Mouse (Mus musculus): Measurements from ENCODE around the gene Chd9.
"Not testable (repeated sequence)": the region's sequence is repeated elsewhere in the genome, so short reads cannot be mapped to it uniquely, and the experiment has no call there.

Gene Chd9

DNA sequence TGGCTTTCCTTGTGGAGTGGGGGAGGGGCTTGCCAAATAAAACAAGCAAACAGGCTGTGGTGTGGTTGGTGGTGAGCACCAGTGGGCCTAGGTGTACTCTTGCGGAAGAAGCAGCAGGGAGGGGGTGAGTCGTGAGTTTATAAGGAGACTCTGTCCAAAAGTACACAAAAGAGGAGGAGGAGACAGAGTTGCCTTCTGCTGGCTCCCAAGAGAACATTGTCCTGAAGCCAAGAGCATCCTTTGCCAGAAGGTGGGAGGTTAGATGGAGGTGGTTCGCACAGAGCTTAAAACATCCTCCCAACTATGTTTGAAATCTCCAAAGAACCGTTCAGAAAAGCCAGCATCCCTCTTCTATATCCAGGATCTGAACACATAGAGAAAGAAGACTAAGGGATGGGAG lies 40.2 kb downstream of the Chd9 start:
- in situ Hi-C loops (cut with MboI; ENCODE audit: unreplicated experiment in 2 of 2): no loop called here

DNA sequence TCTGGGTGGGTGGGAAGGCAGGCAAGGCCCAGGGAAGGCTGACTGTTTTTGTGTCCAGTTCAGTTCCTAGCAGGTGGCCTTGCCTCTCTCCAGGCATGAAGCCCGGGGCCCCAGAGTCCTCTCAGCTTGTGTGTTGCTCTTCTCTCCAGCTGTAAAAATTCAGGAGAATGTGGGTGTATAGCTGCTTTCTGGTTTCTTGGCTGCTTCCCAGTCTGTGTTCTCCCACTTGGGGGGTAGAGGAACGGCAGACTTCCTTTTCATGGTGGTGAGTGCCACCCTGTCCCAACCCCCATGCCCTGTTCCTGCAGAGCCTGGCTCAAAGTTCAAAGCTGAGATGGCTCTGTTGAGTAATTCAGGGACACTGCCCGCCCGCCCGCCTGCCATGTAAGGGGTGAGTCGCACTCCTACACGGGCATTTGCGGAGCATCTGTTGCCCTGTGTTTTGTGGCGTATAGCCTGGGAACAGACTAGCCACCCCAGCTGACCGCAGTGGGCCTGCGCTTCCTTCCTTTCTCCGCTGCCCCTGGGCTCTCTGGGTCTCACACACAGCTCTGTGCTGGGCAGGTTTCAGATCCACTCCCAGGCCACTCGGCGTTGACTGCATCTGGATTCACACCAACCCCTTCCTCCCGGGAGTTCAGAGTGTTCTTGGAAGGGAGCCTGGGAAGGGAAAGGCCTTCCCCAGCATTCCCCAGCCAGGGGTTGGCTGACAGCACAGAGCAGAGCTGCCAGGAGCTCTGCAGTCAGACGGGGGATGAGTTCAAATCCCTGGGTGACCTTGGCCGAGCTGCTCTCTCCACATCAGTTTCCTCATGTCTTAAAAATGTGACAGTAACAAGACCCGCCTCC lies 41.1 kb downstream of the Chd9 start:
- in situ Hi-C loops (cut with MboI; ENCODE audit: unreplicated experiment in 2 of 2): no loop called here

DNA sequence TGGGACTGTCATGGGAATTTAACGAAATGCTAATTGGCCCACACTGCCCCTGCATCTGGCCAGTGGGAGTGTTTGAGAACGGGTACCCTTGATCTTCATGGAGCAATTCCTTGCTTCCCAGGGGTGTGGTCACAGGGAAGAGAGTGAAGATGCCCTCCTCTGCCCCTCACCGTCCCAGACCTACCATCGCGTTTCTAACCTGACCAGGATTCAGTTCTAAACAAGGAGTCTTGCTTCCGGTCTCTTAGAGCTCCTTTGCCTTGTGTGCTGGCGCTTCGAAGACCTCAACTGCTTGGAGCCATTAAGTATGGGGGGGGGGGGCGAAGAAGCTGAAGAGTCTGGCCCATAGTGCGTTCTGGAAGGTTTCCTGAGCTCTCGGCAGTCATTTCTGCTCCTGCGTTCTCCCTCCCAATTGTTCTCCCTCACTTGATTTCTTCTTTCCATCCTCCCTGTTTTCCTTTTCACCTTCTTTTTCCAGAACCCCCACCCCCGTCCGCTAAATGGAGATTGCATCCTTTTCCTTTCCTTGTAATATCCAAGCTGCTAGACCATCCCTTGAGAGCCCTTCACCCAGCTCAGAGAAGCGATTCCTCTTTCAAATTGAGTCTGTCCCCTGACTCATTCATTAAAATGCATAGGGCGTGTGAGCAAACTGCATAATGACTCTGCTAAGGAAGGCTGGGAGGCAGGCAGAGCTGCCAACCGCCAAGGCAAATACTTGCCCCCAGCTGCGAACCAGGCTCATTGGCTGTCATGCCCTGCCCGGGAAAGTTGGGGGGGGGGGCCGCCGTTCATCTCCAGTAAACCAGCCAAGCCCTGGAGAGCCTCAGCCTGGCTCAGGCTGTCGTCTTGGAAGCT lies 42.0 kb downstream of the Chd9 start:
- in situ Hi-C loops (cut with MboI; ENCODE audit: unreplicated experiment in 2 of 2): no loop called here

DNA sequence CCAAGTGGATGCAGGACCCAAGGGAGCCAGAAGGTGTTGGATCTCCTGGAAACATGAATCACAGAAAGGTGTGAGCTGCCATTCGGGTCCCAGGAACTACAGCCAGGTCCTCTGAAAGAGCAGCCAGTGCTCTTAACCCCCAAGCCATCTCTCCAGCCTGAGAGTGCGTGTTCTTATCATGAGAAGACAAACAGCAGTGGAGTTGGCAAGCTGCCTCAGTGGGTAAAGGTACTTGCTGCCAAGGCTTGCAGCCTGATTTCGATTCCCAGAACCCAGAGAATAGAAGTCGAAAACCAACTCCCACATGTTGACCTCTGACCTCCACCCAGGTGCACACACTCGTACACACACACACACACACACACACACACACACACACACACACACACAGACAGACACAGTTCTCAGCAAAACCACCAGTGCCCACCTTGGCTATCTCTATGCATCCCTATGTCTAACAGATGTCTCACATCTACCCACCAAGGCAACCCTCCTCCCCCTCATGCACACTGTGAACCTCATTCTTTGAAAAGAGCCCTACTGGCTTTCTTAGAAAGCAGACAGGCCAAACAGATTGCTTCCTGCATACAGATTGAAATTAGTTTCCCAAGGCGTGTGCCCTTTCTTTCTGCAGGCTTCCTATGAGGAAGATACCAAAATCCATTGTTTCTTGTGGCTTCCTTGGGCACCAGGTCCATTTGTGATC lies 43.4 kb downstream of the Chd9 start:
- in situ Hi-C loops (cut with MboI; ENCODE audit: unreplicated experiment in 2 of 2): no loop called here

DNA sequence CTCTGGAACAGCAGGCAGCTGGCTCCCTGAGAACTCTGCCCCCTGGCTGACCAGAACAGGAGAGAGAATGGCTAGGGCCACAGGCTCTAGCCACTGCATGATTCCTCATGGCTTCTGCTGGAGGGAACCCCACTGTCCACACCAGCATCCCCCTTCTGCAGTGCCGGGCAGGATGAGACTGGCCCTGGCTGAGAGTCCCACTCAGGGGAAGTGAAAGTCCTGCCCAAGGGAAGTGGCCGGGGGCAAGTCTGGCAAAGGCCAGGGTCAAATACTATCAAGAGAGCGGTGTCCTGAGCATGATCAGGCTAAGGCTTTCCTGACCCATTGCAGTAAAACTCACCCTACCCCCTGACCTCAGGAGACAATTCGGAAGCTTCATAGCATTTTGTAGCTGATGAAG lies 44.9 kb downstream of the Chd9 start:
- in situ Hi-C loops (cut with MboI; ENCODE audit: unreplicated experiment in 2 of 2): no loop called here

DNA sequence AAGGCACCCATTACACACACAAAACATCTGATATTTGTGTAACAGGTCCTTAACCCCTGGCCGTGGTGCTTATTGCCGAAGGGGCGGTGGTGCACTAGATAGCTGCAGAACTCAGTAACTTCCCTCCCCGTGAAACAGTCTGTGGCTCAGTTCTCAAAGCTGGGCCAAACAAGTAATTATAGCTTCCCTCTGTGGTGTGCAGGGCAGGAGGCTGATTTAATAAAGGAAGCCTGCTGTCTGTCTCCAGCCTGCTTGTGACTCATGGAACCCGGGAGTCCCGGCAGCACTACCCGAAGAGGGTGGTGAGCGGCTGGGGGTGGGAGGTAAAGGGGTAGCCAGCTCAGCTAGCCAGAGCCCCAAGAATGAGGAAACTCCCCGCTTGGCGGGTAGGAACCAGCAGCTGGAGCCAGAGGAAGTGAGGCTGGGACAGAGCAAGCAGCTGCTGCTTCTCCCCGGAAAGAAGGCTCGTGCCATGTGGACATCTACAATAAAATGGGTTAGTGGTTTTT lies 48.1 kb downstream of the Chd9 start:
- in situ Hi-C loops (cut with MboI; ENCODE audit: unreplicated experiment in 2 of 2): no loop called here

DNA sequence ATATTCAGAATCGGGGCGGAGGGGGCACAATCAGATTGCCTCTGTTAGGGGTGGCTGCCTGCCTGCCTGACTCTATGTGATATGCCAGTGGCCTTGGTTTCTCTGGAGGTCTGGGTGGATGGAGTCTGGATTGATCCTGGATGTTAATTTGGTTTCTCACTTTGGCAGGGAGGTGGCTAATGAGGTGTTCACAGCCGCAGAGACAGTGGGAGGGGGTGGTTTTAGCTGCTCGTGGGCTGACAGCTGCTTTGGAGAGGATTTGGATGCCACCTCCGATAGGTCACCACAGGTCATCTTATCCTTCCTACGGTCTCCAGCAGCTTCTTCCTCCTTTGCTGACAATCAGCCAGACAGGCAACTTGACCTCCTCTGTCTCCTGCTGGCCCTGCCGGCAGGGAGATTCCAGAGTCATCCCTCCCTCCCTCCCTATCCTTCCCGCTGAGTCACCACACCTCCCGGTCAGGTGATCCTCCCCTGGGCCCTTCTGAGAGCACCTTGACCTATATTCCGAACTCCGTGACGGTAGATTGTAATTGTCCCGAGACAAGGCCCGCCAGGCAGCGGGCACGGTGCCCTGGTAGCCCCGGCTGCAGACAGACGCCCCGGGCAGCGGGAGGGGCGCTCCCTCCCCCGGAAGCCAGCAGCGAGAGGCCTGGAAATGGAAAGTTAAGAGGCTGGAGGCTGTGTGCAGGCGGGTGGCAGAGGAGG lies 48.7 kb downstream of the Chd9 start:
- in situ Hi-C loops (cut with MboI; ENCODE audit: unreplicated experiment in 2 of 2): no loop called here

DNA sequence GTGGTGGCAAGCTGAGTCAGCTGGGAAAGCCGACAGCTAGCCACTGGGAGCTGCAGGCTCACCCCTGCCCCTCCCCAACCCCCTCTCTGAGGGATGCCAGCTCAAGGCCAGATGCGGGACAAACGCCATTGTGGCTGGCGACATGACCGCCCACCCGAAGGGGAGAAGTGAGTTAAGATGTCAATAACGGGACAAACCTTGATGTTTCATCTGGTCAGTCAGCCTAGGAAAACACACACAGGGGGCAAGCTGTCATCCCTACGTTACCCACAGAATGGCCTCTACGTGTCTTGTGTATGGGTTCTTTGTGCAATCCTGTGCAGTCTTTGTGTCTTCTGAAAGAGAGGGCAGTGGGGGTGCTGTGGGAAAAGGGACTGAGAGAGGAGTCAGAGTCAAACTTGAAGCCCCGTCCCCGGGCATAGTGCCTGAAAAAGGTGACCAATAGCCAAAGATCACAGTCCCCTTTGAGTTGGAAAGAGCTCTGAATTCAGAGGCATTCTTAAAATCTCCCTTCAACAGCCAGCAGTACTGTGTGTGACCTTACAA lies 49.4 kb downstream of the Chd9 start:
- in situ Hi-C loops (cut with MboI; ENCODE audit: unreplicated experiment in 2 of 2): no loop called here

DNA sequence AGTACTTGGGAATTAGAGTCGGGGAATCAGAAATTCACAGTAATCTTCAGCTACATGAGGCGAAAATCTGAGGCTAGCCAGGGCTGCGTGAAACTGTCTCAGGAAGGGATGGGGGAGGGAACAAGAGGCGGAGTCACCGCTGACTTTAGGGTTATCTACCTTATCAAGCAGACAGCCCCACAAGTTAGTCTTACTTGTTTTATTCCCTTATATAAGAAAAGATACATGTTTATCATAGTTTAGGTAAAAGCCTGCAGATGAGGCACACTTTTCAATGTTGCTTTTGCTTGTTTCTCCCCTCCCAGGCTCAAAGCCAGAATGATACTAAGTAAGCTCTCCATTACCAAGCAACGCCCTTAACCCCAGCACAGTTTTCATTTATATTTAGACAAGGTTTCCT lies 50.4 kb downstream of the Chd9 start:
- in situ Hi-C loops (cut with MboI; ENCODE audit: unreplicated experiment in 2 of 2): no loop called here

DNA sequence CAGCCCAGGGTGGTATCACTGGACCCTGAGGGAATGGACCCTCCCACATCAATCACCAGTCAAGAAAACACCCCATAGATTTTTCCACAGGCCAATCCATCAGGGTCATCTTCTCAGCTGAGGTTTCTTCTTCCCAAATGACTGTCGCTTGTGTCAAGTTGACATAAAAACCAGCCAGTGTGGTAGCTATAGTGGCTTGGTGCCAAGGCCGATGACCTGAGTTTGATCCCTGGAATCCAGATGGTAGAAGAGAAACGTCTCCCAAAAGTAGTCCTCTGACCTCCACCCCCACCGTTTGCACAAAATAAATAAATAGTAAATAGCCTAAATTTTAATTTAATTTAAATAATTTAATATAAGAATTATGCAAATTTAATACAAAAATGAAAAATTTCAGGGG lies 51.9 kb downstream of the Chd9 start:
- in situ Hi-C loops (cut with MboI; ENCODE audit: unreplicated experiment in 2 of 2): loop anchor here (5.0 kb wide), 2 partner anchors 33 to 48 kb away; no protein-coding TSS in a partner anchor

DNA sequence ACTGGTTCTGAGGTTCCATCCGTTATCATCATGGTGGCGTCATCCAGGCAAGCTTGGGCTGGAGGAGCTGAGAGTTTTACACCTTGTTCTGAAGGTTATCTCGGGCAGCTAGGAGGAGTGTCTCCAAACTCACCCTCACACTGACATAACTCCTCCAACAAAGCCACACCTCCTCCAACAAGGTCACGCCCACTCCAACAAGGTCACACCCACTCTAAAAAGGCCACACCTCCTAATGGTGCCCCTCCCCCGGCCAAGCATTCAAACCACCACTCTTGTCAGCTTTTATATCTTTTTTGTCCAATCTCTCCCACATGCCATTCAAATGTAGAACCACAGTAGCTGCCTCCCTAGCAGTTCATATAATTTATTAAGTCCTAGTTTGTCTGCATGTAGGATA lies 53.0 kb downstream of the Chd9 start:
- in situ Hi-C loops (cut with MboI; ENCODE audit: unreplicated experiment in 2 of 2): loop anchor here (5.0 kb wide), 2 partner anchors 34 to 49 kb away; no protein-coding TSS in a partner anchor

DNA sequence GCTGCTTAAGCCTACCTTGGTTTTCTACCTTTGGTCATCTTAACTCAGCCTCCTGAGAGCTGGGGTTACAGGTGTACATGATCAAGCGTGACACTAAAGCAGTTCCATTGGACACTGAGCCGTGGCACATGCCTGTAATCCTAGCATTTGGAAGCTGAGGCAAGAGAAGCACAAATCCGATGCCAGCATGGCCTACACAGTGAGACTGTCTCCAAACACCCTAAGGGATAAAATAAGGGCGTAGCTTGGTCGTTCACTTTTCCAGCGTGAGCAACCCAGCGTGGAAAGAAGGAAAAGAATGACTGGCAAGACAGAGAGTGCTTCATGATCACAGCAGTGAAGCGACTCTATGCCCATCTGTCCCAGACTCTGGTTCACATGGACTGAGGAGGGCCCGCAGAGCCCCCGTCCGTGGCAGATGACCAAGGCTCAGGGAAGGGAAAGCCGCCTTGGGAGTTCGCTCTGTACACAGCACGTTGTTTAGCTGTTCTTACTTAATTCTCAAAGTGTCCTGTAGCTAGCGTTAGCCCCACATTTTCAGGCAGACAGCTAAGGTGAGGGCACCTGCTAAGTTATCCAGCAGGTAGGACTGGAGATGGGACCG lies 54.0 kb downstream of the Chd9 start:
- in situ Hi-C loops (cut with MboI; ENCODE audit: unreplicated experiment in 2 of 2): loop anchor here (5.0 kb wide), 2 partner anchors 35 to 50 kb away; no protein-coding TSS in a partner anchor

DNA sequence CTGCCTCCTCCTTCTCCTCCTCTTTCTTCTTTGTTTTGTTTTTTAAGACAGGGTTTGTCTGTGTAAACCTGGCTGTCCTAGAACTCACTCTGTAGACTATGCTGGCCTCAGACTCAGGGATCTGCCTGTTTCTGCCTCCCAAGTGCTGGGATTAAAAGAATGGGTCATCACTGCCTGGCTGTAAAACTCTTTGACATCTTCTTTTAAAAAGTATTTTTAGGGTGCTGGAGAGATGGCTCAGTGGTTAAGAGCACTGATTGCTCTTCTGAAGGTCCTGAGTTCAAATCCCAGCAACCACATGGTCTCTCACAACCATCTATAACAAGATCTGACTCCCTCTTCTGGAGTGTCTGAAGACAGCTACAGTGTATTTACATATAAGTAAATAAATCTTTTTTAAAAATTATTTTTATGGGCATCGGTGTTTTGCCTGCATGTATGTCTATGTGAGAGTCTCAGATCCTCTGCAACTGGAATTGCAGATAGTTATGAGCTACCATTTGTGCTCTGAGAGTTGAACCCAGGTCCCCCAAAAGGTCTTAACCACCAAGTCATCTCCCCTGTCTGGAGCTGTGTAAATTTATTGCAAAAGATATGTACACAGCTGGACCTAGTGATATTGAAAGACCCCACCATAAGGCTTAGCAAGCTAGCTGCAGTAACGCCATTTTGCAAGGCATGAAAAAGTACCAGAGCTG lies 57.7 kb downstream of the Chd9 start:
- in situ Hi-C loops (cut with MboI; ENCODE audit: unreplicated experiment in 2 of 2): no loop called here

DNA sequence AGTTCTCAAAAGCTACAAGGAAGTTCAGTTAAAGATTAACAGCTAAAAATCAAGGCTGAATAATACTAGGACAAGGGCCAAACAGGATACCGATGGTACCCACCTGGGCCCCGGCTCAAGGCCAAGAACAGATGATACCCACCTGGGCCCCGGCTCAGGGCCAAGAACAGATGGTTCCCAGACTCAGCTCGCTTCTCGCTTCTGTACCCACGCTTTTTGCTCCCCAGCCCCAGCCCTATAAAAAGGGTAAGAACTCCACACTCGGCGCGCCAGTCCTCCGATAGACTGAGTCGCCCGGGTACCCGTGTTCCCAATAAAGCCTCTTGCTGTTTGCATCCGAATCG lies 58.2 kb downstream of the Chd9 start:
- in situ Hi-C loops (cut with MboI; ENCODE audit: unreplicated experiment in 2 of 2): not testable (repeated sequence)

DNA sequence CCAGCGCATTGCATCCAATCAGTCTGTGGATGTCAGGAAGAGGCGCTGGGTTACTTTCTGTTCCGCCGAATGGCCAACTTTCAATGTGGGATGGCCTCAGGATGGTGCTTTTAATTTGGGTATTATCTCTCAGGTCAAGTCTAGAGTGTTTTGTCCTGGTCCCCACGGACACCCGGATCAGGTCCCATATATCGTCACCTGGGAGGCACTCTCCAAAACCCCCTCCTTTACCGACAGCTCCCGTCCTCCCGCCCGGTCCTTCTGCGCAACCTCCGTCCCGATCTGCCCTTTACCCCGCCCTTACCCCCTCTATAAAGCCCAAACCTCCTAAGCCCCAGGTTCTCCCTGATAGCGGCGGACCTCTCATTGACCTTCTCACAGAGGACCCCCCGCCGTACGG lies 59.2 kb downstream of the Chd9 start:
- in situ Hi-C loops (cut with MboI; ENCODE audit: unreplicated experiment in 2 of 2): not testable (repeated sequence)

DNA sequence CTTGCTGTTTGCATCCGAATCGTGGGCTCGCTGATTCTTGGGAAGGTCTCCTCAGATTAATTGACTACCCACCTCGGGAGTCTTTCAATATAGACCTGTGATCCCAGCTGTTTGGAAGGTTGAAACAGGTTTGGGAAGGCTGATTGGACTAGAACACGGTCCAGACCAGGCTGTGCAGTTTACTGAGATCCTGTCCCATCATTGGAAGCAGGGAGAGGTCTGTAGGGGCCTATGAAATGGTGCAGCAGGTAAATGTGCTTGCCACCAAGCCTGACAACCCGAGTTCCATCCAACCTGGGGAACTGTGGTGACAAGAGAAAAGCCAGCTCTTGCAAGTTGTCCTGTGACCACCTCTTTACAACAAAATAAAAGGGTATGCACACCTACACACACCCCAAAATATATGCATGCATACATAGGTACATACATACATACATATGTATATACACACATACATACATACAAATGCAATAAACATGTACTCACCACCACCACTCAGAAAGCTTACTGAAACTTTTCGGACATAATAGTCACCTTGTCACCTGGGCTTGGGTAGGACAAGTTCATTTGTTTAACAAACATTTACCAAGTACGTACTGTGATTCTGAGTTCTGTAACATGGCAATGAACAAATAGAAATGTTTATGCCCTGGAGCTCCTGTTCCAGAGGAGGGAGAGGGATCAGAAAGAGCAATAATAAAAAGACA lies 63.9 kb downstream of the Chd9 start:
- in situ Hi-C loops (cut with MboI; ENCODE audit: unreplicated experiment in 2 of 2): no loop called here

DNA sequence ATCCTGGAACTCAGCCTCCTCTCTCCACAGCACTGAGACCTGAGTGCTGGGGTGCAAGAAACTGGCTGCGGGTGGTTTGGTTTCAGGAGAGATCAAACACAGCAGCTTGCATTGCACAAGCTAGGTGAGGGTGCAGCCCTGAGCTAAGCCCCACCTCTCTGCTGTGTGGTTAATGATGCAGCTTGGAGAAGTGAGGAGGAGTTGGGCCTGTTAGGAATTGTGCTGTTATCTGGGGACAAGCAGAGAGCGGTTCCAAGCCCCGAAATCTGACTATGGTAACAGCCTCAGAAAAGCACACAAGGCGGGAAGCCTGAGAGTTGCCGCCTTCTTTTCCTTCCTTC lies 64.4 kb downstream of the Chd9 start:
- in situ Hi-C loops (cut with MboI; ENCODE audit: unreplicated experiment in 2 of 2): no loop called here

DNA sequence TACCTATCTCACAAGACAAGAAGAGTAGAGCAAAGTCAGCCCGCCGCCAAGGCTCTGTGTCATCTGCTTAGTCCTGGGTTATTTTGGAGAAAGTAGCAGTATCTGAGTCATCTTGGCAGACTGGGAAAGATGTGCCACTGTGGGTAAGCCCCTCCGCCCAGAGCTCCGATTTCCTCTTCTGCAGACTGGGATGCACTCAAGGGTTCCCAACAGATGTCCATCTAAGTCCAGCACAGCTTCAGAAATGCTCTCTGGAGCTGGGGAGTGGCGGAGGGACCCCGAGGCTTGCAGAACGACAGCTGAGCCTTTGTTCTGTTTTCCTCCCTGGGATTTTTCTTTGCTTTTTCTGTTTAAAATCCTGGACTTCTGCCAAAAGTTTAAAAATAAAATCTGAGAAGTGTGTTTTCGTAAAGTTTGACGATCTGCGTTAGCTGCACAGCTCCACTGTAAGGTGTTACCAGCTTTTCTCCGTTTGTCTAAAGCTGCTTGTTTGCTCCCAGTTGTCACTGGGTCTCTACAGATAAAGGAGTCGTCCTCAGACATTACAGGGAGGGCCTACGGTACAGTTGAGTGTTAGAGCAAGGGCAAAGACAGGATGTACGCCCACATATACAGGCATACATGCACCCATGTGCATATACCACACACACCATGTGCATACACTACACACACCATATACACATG lies 66.2 kb downstream of the Chd9 start:
- in situ Hi-C loops (cut with MboI; ENCODE audit: unreplicated experiment in 2 of 2): no loop called here

Data from v-Abl transformed pro-B cells (cell line).